Mouse (Mus musculus): Measurements from ENCODE around the gene Tescl. TPM values are rescaled to one million over a fixed set of nuclear protein-coding genes. Genes with fewer than 3 reads are reported as not detected.
A peak's percentile ranks its signal among the peaks of the same experiment; 100 is the strongest.

Tescl gene
- polyA plus RNA-seq, 1 experiment: not detected

- Histone ChIP-seq H3K27ac (ENCODE audit: insufficient read depth, low read length) (no peak overlapping the region), H3K4me1 (ENCODE audit: control insufficient read depth, insufficient read depth, low read length) (no peaks in the 10 kb centered on the region), H3K4me3 (ENCODE audit: insufficient read depth, low read length) (no peak overlapping the region)
- TF ChIP-seq CTCF (IDR thresholded peaks at IDR 0.05; ENCODE audit: borderline replicate concordance, insufficient read depth, low read length) (no peak), POLR2A (IDR thresholded peaks at IDR 0.05; ENCODE audit: low read depth, low read length) (no peak)
Observed at GRCm38 (mm10) chr7:24343701-24344272, 10.1 kb upstream of the Tescl start.

- Histone ChIP-seq H3K4me3 (ENCODE audit: insufficient read depth, low read length) (no peak overlapping the region), H3K27ac (ENCODE audit: insufficient read depth, low read length) (no peak overlapping the region), H3K4me1 (ENCODE audit: control insufficient read depth, insufficient read depth, low read length) (no peaks in the 10 kb centered on the region)
- no peak for TF ChIP-seq CTCF (IDR thresholded peaks at IDR 0.05; ENCODE audit: borderline replicate concordance, insufficient read depth, low read length)
Observed at GRCm38 (mm10) chr7:24338241-24338640, 4.5 kb upstream of the Tescl start.

GRCm38 (mm10) chr7:24335699-24336309 is 2.1 kb upstream of the Tescl start:
- no peaks in the 10 kb centered on the region for H3K4me1 ChIP-seq (ENCODE audit: control insufficient read depth, insufficient read depth, low read length)
- H3K4me3 ChIP-seq (ENCODE audit: insufficient read depth, low read length): no peak overlapping the region
- no peak overlapping the region for H3K27ac ChIP-seq (ENCODE audit: insufficient read depth, low read length)
- TF ChIP-seq CTCF (IDR thresholded peaks at IDR 0.05; ENCODE audit: borderline replicate concordance, insufficient read depth, low read length): no peak
- no peak for TF ChIP-seq POLR2A (IDR thresholded peaks at IDR 0.05; ENCODE audit: low read depth, low read length)

GRCm38 (mm10) chr7:24327281-24327975 is 6.3 kb downstream of the Tescl start:
- Histone ChIP-seq H3K27ac (ENCODE audit: insufficient read depth, low read length) (no peak overlapping the region), H3K4me1 (ENCODE audit: control insufficient read depth, insufficient read depth, low read length) (no peaks in the 10 kb centered on the region), H3K4me3 (ENCODE audit: insufficient read depth, low read length) (no peak overlapping the region)
- no peak for TF ChIP-seq POLR2A (IDR thresholded peaks at IDR 0.05; ENCODE audit: low read depth, low read length)
- TF ChIP-seq CTCF (IDR thresholded peaks at IDR 0.05; ENCODE audit: borderline replicate concordance, insufficient read depth, low read length): no peak

- TF ChIP-seq CTCF (IDR thresholded peaks at IDR 0.05; ENCODE audit: borderline replicate concordance, insufficient read depth, low read length): no peak
- TF ChIP-seq POLR2A (IDR thresholded peaks at IDR 0.05; ENCODE audit: low read depth, low read length): no peak
- no peak overlapping the region for H3K27ac ChIP-seq (ENCODE audit: insufficient read depth, low read length)
- H3K4me1 ChIP-seq (ENCODE audit: control insufficient read depth, insufficient read depth, low read length): no peaks in the 10 kb centered on the region
Observed at GRCm38 (mm10) chr7:24326273-24327135, 7.2 kb downstream of the Tescl start.

GRCm38 (mm10) chr7:24325675-24326128 is 8.0 kb downstream of the Tescl start:
- TF ChIP-seq POLR2A (IDR thresholded peaks at IDR 0.05; ENCODE audit: low read depth, low read length) (no peak), CTCF (IDR thresholded peaks at IDR 0.05; ENCODE audit: borderline replicate concordance, insufficient read depth, low read length) (no peak)
- peak overlapping the region; percentile 2; the same call in 1 of the 2 replicates for H3K4me3 ChIP-seq (ENCODE audit: insufficient read depth, low read length)
- H3K4me1 ChIP-seq (ENCODE audit: control insufficient read depth, insufficient read depth, low read length): no peaks in the 10 kb centered on the region
- no peak overlapping the region for H3K27ac ChIP-seq (ENCODE audit: insufficient read depth, low read length)

More at GRCm38 (mm10) chr7:24326273-24327135, 7.2 kb downstream of the Tescl start:
- H3K4me3 ChIP-seq (ENCODE audit: insufficient read depth, low read length): no peak overlapping the region

- Histone ChIP-seq H3K4me3 (ENCODE audit: insufficient read depth, low read length) (no peak overlapping the region), H3K27ac (ENCODE audit: insufficient read depth, low read length) (no peak overlapping the region), H3K4me1 (ENCODE audit: control insufficient read depth, insufficient read depth, low read length) (no peaks in the 10 kb centered on the region)
- TF ChIP-seq POLR2A (IDR thresholded peaks at IDR 0.05; ENCODE audit: low read depth, low read length) (no peak), CTCF (IDR thresholded peaks at IDR 0.05; ENCODE audit: borderline replicate concordance, insufficient read depth, low read length) (no peak)
Observed at GRCm38 (mm10) chr7:24325197-24325596, 8.5 kb downstream of the Tescl start.

GRCm38 (mm10) chr7:24322593-24322992 is 11.1 kb downstream of the Tescl start:
- no peaks in the 10 kb centered on the region for H3K4me1 ChIP-seq (ENCODE audit: control insufficient read depth, insufficient read depth, low read length)
- H3K27ac ChIP-seq (ENCODE audit: insufficient read depth, low read length): no peak overlapping the region
- H3K4me3 ChIP-seq (ENCODE audit: insufficient read depth, low read length): no peak overlapping the region
- TF ChIP-seq POLR2A (IDR thresholded peaks at IDR 0.05; ENCODE audit: low read depth, low read length): no peak
- TF ChIP-seq CTCF (IDR thresholded peaks at IDR 0.05; ENCODE audit: borderline replicate concordance, insufficient read depth, low read length): no peak

GRCm38 (mm10) chr7:24318942-24319341 is 14.8 kb downstream of the Tescl start:
- Histone ChIP-seq H3K4me3 (ENCODE audit: insufficient read depth, low read length) (no peak overlapping the region), H3K27ac (ENCODE audit: insufficient read depth, low read length) (no peak overlapping the region), H3K4me1 (ENCODE audit: control insufficient read depth, insufficient read depth, low read length) (peaks cover 2% of the 10 kb centered on the region; the same call in 1 of the 2 replicates)
- TF ChIP-seq CTCF (IDR thresholded peaks at IDR 0.05; ENCODE audit: borderline replicate concordance, insufficient read depth, low read length) (no peak), POLR2A (IDR thresholded peaks at IDR 0.05; ENCODE audit: low read depth, low read length) (no peak)

Measured in embryonic fibroblast, embryonic 13.5 days (primary cell).